Mouse (Mus musculus) C2C12 (cell line): ENCODE measurements around the gene Ifi205. TPM values are rescaled to one million over a fixed set of nuclear protein-coding genes. Genes with fewer than 3 reads are reported as not detected.

Experiments used
- H3K27me3 ChIP-seq: one replicate; pipeline ENCODE4 v1.6.1; 2011; ENCODE audit not compliant: control insufficient read depth, insufficient read depth, insufficient read length
- H3K36me3 ChIP-seq: one replicate; pipeline ENCODE4 v1.6.1; 2011; ENCODE audit not compliant: control insufficient read depth, insufficient read depth
- H3K4me3 ChIP-seq: one replicate; pipeline ENCODE4 v1.5.1; 2011; ENCODE audit warnings: mild to moderate bottlenecking, control low read depth; ENCODE audit not compliant: poor library complexity, insufficient read depth, severe bottlenecking
- H3K79me2 ChIP-seq: one replicate; pipeline ENCODE4 v1.6.1; 2011; ENCODE audit not compliant: control insufficient read depth, insufficient read depth
- H3K79me3 ChIP-seq: one replicate; pipeline ENCODE4 v1.6.1; 2011; ENCODE audit warnings: low read depth, control low read depth
- H3ac ChIP-seq: one replicate; pipeline ENCODE3; 2011; ENCODE audit warnings: low read depth; ENCODE audit not compliant: control insufficient read depth, insufficient read length
- CEBPB ChIP-seq: IDR thresholded peaks from one replicate; pipeline ENCODE4 v1.6.1; 2011; ENCODE audit warnings: low read depth, mild to moderate bottlenecking, control low read depth, moderate library complexity
- CTCF ChIP-seq: IDR thresholded peaks from one replicate; pipeline ENCODE4 v1.5.1; 2011; ENCODE audit not compliant: control insufficient read depth, insufficient read depth, insufficient read length
- FOSL1 ChIP-seq: IDR thresholded peaks from one replicate; pipeline ENCODE4 v1.8.0; 2011; ENCODE audit warnings: mild to moderate bottlenecking, low read length; ENCODE audit not compliant: poor library complexity, insufficient read depth, severe bottlenecking
- MAX ChIP-seq: IDR thresholded peaks from one replicate; pipeline ENCODE4 v1.6.1; 2011; ENCODE audit warnings: mild to moderate bottlenecking, control low read depth
- MYOD1 ChIP-seq: IDR thresholded peaks from one replicate; pipeline ENCODE4 v1.6.1; 2011; ENCODE audit warnings: low read depth; ENCODE audit not compliant: control insufficient read depth, insufficient read length
- MYOG ChIP-seq: IDR thresholded peaks from one replicate; pipeline ENCODE4 v1.6.1; 2011; ENCODE audit not compliant: control insufficient read depth, insufficient read length; ENCODE audit errors: extremely low read depth
- USF1 ChIP-seq: IDR thresholded peaks from one replicate; pipeline ENCODE4 v1.6.1; 2011; ENCODE audit warnings: low read depth, mild to moderate bottlenecking, control low read depth, moderate library complexity
- long read RNA-seq, 2 experiments: library from polyadenylated mRNA; unstranded; transcript quantifications; one replicate each; pipeline ENCODE4 v2.0.0; 2019 to 2020
- polyA plus RNA-seq: library from polyadenylated mRNA; unstranded; fragments of >200 nt; fragmentation: generic; extraction: Trizol; gene quantifications from one replicate; pipeline ENCODE4 v1.2.1, GENCODE M21; 2012; ENCODE audit warnings: missing spikeins

Ifi205 gene
- not detected for polyA plus RNA-seq
- long read RNA-seq, experiment 1, result 0 reads
- long read RNA-seq, experiment 2, result 0 reads

- Histone ChIP-seq H3K79me3 (no peaks in the 10 kb centered on the region), H3K79me2 (no peaks in the 10 kb centered on the region), H3K27me3 (no peaks in the 10 kb centered on the region), H3K36me3 (no peaks in the 10 kb centered on the region), H3K4me3 (no peak within 1 kb of the TSS), H3ac (no peak within 1 kb of the TSS)
- no peak for TF ChIP-seq USF1
- TF ChIP-seq MYOD1, result no peak
- no peak for TF ChIP-seq CEBPB
- TF ChIP-seq MAX, result no peak
- no peak for TF ChIP-seq CTCF
- TF ChIP-seq MYOG, result no peak
- no peak for TF ChIP-seq FOSL1
Measured at GRCm38 (mm10) chr1:174031698-174032097, at the start of gene Ifi205. Gene Ifi205, minus strand, starts transcription at chr1:174031810.

DNA sequence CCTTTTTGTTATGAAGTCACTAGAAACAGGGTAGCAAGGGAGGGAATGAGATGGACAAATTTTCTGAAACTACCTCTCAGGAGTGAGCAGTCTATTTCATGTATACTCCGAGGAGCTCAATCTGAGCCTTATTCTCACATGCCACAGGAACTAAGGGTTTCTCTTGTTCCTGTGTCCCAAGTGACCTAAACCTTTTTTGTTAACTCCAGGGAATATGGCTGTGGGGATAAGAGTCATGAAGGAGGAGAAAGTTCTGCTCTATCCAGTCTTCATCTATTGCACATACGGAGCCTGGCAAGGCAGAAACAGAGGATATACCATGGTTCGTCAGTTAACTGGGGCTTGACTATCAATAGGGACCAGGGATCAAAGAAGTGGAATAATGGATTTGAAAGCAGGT lies 34.7 kb upstream of the Ifi205 start, which contains the start of gene Olfr430:
Gene Olfr430 (plus strand): TSS at position 301 of the 400 bp plus-strand sequence.
- TF ChIP-seq MAX (no peak), CEBPB (no peak), USF1 (no peak), CTCF (no peak), FOSL1 (no peak), MYOD1 (no peak), MYOG (no peak)
- H3ac ChIP-seq, result no peak within 1 kb of the TSS
- no peak within 1 kb of the TSS for H3K4me3 ChIP-seq
- no peaks in the 10 kb centered on the region for H3K36me3 ChIP-seq
- no peaks in the 10 kb centered on the region for H3K79me2 ChIP-seq
- no peaks in the 10 kb centered on the region for H3K27me3 ChIP-seq
- no peaks in the 10 kb centered on the region for H3K79me3 ChIP-seq

- TF ChIP-seq MYOG, result no peak
- no peak for TF ChIP-seq MYOD1
- no peak for TF ChIP-seq FOSL1
- TF ChIP-seq MAX, result no peak
- no peak for TF ChIP-seq CTCF
- TF ChIP-seq USF1, result no peak
- TF ChIP-seq CEBPB, result no peak
- no peak overlapping the region for H3ac ChIP-seq
- H3K4me3 ChIP-seq, result no peak overlapping the region
- H3K79me3 ChIP-seq, result no peaks in the 10 kb centered on the region
- H3K27me3 ChIP-seq, result no peaks in the 10 kb centered on the region
- H3K79me2 ChIP-seq, result no peaks in the 10 kb centered on the region
- no peaks in the 10 kb centered on the region for H3K36me3 ChIP-seq
Measured at GRCm38 (mm10) chr1:174055248-174055647, 23.6 kb upstream of the Ifi205 start.

- Histone ChIP-seq H3ac (no peak overlapping the region), H3K36me3 (no peaks in the 10 kb centered on the region), H3K4me3 (no peak overlapping the region), H3K79me3 (no peaks in the 10 kb centered on the region), H3K27me3 (no peaks in the 10 kb centered on the region), H3K79me2 (no peaks in the 10 kb centered on the region)
- no peak for TF ChIP-seq CTCF
- TF ChIP-seq MAX, result no peak
- no peak for TF ChIP-seq USF1
- TF ChIP-seq MYOG, result no peak
- no peak for TF ChIP-seq MYOD1
- no peak for TF ChIP-seq CEBPB
- TF ChIP-seq FOSL1, result no peak
Measured at GRCm38 (mm10) chr1:174052981-174053380, 21.4 kb upstream of the Ifi205 start.

DNA sequence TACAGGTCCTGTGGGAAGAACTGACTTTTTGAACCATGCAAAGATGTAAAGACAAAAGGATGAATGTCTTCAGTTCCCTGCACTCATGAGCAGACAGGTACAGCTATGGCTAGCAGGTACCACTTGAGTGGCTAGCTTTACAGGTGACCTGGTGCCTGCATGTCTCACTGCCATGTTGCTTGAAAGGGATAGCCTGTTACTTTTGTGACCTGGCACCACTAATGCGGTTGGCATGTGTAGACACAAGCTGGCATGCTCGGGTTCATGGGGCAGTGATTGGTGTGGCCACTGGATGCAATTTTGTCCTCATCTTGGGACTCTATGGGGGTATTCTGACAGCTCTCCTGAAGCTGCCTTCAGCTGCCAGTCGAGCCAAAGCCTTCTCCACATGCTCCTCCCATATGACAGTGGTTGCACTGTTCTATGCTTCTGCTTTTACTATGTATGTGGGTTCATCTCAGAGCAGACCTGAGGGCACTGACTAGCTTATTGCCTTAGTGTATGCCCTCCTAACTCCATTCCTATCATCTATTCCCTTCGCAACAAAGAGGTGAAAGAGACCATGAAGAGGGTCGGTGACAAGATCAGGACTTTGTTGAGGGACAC lies 20.4 kb upstream of the Ifi205 start:
- H3ac ChIP-seq, result no peak overlapping the region

More for the DNA sequence above, 20.4 kb upstream of the Ifi205 start:
- H3K27me3 ChIP-seq, result no peaks in the 10 kb centered on the region
- H3K79me2 ChIP-seq, result no peaks in the 10 kb centered on the region
- no peak overlapping the region for H3K4me3 ChIP-seq
- H3K79me3 ChIP-seq, result no peaks in the 10 kb centered on the region
- H3K36me3 ChIP-seq, result no peaks in the 10 kb centered on the region
- TF ChIP-seq MYOG (no peak), USF1 (no peak), MAX (no peak), FOSL1 (no peak), MYOD1 (no peak), CTCF (no peak), CEBPB (no peak)
